Mouse (Mus musculus) erythroblast, embryonic 14.5 days (primary cell): Measurements from ENCODE around the gene Chil3.

Source experiments
- GATA1 ChIP-seq: IDR thresholded peaks from 2 replicates; pipeline ENCODE4 v1.6.1; 2012; ENCODE audit warnings: low read length, inconsistent platforms, mixed read lengths
- TAL1 ChIP-seq: IDR thresholded peaks from 3 replicates; pipeline ENCODE4 v1.6.1; 2012; ENCODE audit warnings: low read length, inconsistent platforms, mixed read lengths

- no peak for TF ChIP-seq GATA1
- no peak for TF ChIP-seq TAL1
These were observed 10.3 kb upstream of the Chil3 start for GRCm38 (mm10) chr3:106177509-106178189.
